Mouse (Mus musculus): Measurements from ENCODE around the gene Lypd3.

DNA sequence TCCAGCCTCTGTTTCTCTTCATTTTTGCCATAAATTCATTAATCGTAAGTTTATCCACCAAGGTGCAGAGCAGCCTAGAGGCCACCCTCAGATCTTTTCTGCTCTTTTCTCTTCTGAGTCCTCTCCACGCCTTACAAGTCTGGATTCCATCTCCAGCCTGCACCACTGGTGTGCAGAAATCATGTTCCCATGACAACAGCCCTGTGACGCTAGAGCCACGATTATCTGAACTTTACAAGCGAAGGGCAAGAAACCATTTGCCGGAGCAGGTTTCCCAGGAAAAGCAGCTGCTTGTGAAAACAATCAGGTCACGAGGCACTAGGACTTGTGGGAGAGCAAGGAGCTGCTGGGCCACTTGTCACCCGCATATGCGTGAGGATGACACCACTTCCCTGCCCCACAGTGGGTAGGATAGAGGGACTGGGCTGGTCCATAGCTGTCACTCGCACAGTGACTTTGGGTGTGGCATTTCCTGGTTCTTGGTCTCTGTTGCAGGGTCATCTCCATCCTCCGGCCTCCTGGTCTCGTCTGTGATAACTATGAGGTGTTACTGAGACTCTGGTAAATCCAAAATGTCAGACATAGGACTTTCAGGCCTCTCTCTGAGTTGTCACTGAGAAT is 23.5 kb downstream of the Lypd3 start:
- TF ChIP-seq CTCF (IDR thresholded peaks at IDR 0.05; ENCODE audit: control insufficient read depth, insufficient read depth, low read length) (no peak), POLR2A (IDR thresholded peaks at IDR 0.05; ENCODE audit: borderline replicate concordance, control insufficient read depth, low read depth, low read length) (no peak)
